ENCODE assay signal across 21 mouse cellular contexts in the genomic region with DNA sequence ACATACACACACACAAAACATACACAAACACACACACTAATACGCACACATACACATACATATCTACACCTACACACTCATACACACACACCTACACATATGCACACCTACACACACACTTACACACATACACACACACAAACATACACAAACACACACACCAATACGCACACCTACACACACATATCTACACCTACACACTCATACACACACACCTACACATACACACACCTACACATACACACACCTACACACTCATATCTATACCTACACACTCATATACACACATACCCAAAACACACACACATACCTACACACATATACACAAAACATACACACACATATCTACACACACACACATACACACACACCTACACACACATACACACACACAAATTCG.
DNase-seq lines count a peak whose midpoint lies in the region; ATAC-seq lines count a peak whose summit lies in the region.
"Had no signal": no experiment of that assay in that cellular context is flagged by ENCODE, and none has a peak within 500 bp of the region (broad histone marks: within the 10 kb centered on the region; RNA-seq: fewer than 3 reads in every experiment).

No protein-coding gene starts in this region.

- 0 out of 2 replicates have a peak, but pooled peaks cover 5% of the 10 kb centered on the region for H3K4me1 ChIP-seq in forebrain, embryonic 15.5 days
- H3K4me1 ChIP-seq in forebrain, embryonic 14.5 days (ENCODE audit: control insufficient read depth, insufficient read depth, low read length): no peaks in the 10 kb centered on the region
- H3K4me1 ChIP-seq in hindbrain, embryonic 15.5 days (replicated peaks): no peaks in the 10 kb centered on the region
- H3K4me1 ChIP-seq in hindbrain, embryonic 14.5 days (replicated peaks; ENCODE audit: control insufficient read depth, insufficient read depth, low read length): no peaks in the 10 kb centered on the region
- H3K4me1 ChIP-seq in midbrain, embryonic 11.5 days (ENCODE audit: control insufficient read depth, insufficient read depth, low read length): no peaks in the 10 kb centered on the region
- no peaks in the 10 kb centered on the region for H3K4me1 ChIP-seq in midbrain, embryonic 13.5 days (replicated peaks)
- 0 out of 2 replicates have a peak, but pooled peaks cover 11% of the 10 kb centered on the region for H3K4me1 ChIP-seq in embryonic facial prominence, embryonic 13.5 days
- H3K4me1 ChIP-seq: forebrain, embryonic 10.5 days; hindbrain, embryonic 10.5 days had no signal

- no peaks in the 10 kb centered on the region for H3K36me3 ChIP-seq in forebrain, embryonic 15.5 days
- H3K36me3 ChIP-seq in forebrain, embryonic 14.5 days (ENCODE audit: control insufficient read depth, insufficient read depth, low read length): no peaks in the 10 kb centered on the region
- no peaks in the 10 kb centered on the region for H3K36me3 ChIP-seq in hindbrain, embryonic 15.5 days
- H3K36me3 ChIP-seq in hindbrain, embryonic 14.5 days (replicated peaks; ENCODE audit: control insufficient read depth, insufficient read depth): no peaks in the 10 kb centered on the region
- no peaks in the 10 kb centered on the region for H3K36me3 ChIP-seq in midbrain, embryonic 11.5 days (ENCODE audit: control insufficient read depth, insufficient read depth, low read length)
- H3K36me3 ChIP-seq in midbrain, embryonic 13.5 days: no peaks in the 10 kb centered on the region
- H3K36me3 ChIP-seq in embryonic facial prominence, embryonic 13.5 days: no peaks in the 10 kb centered on the region
- H3K36me3 ChIP-seq: forebrain, embryonic 10.5 days; heart, embryonic 15.5 days; hindbrain, embryonic 10.5 days had no signal

- whole genome bisulfite sequencing in forebrain, embryonic 15.5 days: 75% methylated on average over 3 of the region's 3 CpGs
- 75% methylated on average over 3 of the region's 3 CpGs for WGBS in forebrain, embryonic 14.5 days
- 67% methylated on average over 3 of the region's 3 CpGs for WGBS in hindbrain, embryonic 15.5 days
- 87% methylated on average over 3 of the region's 3 CpGs for WGBS in hindbrain, embryonic 14.5 days
- 71% methylated on average over 3 of the region's 3 CpGs for WGBS in midbrain, embryonic 11.5 days
- WGBS in midbrain, embryonic 13.5 days: 76% methylated on average over 3 of the region's 3 CpGs
- 70% methylated on average over 3 of the region's 3 CpGs for WGBS in embryonic facial prominence, embryonic 13.5 days

- 0 out of 2 replicates have a peak, but pooled peaks have one; percentile 29 for ATAC-seq in forebrain, embryonic 15.5 days (replicated peaks)
- ATAC-seq in forebrain, embryonic 14.5 days: no peak
- 0 out of 2 replicates have a peak, but pooled peaks have one; percentile 23 for ATAC-seq in hindbrain, embryonic 15.5 days (ENCODE audit: low FRiP score, low read depth)
- ATAC-seq in hindbrain, embryonic 14.5 days (ENCODE audit: low FRiP score): no peak
- ATAC-seq in midbrain, embryonic 11.5 days (ENCODE audit: low FRiP score): no peak
- ATAC-seq in midbrain, embryonic 13.5 days: no peak
- ATAC-seq in embryonic facial prominence, embryonic 13.5 days (ENCODE audit: insufficient number of reproducible peaks, insufficient read depth, low FRiP score, low TSS enrichment, low read depth): peak; percentile 32; the same call in 1 of the 2 replicates
- no peak for ATAC-seq in inflammation-experienced regulatory T-cells, adult 6 months
- ATAC-seq: forebrain, embryonic 16.5 days; hindbrain, embryonic 16.5 days had no signal

- H3K4me2 ChIP-seq in forebrain, embryonic 15.5 days (replicated peaks): no peak overlapping the region
- no peak overlapping the region for H3K4me2 ChIP-seq in forebrain, embryonic 14.5 days (ENCODE audit: low read length)
- H3K4me2 ChIP-seq in hindbrain, embryonic 15.5 days: no peak overlapping the region
- H3K4me2 ChIP-seq in hindbrain, embryonic 14.5 days (replicated peaks): no peak overlapping the region
- no peak overlapping the region for H3K4me2 ChIP-seq in midbrain, embryonic 11.5 days
- H3K4me2 ChIP-seq in midbrain, embryonic 13.5 days (replicated peaks): no peak overlapping the region
- H3K4me2 ChIP-seq in embryonic facial prominence, embryonic 13.5 days: no peak overlapping the region
- H3K4me2 ChIP-seq: heart, embryonic 15.5 days had no signal

- no peak overlapping the region for H3K27ac ChIP-seq in forebrain, embryonic 15.5 days (replicated peaks)
- H3K27ac ChIP-seq in forebrain, embryonic 14.5 days (ENCODE audit: low read depth, low read length): no peak overlapping the region
- H3K27ac ChIP-seq in hindbrain, embryonic 15.5 days (replicated peaks): no peak overlapping the region
- H3K27ac ChIP-seq in hindbrain, embryonic 14.5 days: no peak overlapping the region
- H3K27ac ChIP-seq in midbrain, embryonic 11.5 days (ENCODE audit: low read depth, low read length): no peak overlapping the region
- H3K27ac ChIP-seq in midbrain, embryonic 13.5 days: no peak overlapping the region
- no peak overlapping the region for H3K27ac ChIP-seq in embryonic facial prominence, embryonic 13.5 days
- H3K27ac ChIP-seq: forebrain, embryonic 10.5 days; heart, embryonic 15.5 days; hindbrain, embryonic 10.5 days had no signal

- H3K9me3 ChIP-seq in forebrain, embryonic 15.5 days: no peaks in the 10 kb centered on the region
- H3K9me3 ChIP-seq in forebrain, embryonic 14.5 days (replicated peaks; ENCODE audit: control insufficient read depth, low read length): no peaks in the 10 kb centered on the region
- H3K9me3 ChIP-seq in hindbrain, embryonic 15.5 days: no peaks in the 10 kb centered on the region
- H3K9me3 ChIP-seq in hindbrain, embryonic 14.5 days (ENCODE audit: control insufficient read depth, low read length): no peaks in the 10 kb centered on the region
- no peaks in the 10 kb centered on the region for H3K9me3 ChIP-seq in midbrain, embryonic 11.5 days (ENCODE audit: control insufficient read depth, low read length)
- H3K9me3 ChIP-seq in midbrain, embryonic 13.5 days: no peaks in the 10 kb centered on the region
- no peaks in the 10 kb centered on the region for H3K9me3 ChIP-seq in embryonic facial prominence, embryonic 13.5 days
- H3K9me3 ChIP-seq: forebrain, embryonic 10.5 days; heart, embryonic 15.5 days; hindbrain, embryonic 10.5 days had no signal

- H3K4me3 ChIP-seq in forebrain, embryonic 15.5 days: no peak overlapping the region
- H3K4me3 ChIP-seq in forebrain, embryonic 14.5 days (ENCODE audit: low read depth, low read length): no peak overlapping the region
- H3K4me3 ChIP-seq in hindbrain, embryonic 15.5 days: no peak overlapping the region
- H3K4me3 ChIP-seq in hindbrain, embryonic 14.5 days (replicated peaks; ENCODE audit: low read length): no peak overlapping the region
- H3K4me3 ChIP-seq in midbrain, embryonic 11.5 days (ENCODE audit: low read depth, low read length): no peak overlapping the region
- no peak overlapping the region for H3K4me3 ChIP-seq in midbrain, embryonic 13.5 days (replicated peaks)
- no peak overlapping the region for H3K4me3 ChIP-seq in embryonic facial prominence, embryonic 13.5 days
- H3K4me3 ChIP-seq: erythroblast, embryonic 14.5 days; forebrain, embryonic 10.5 days; heart, embryonic 15.5 days; hindbrain, embryonic 10.5 days had no signal

- H3K27me3 ChIP-seq in forebrain, embryonic 15.5 days: no peaks in the 10 kb centered on the region
- no peaks in the 10 kb centered on the region for H3K27me3 ChIP-seq in forebrain, embryonic 14.5 days (replicated peaks; ENCODE audit: control insufficient read depth, insufficient read depth, low read length)
- H3K27me3 ChIP-seq in hindbrain, embryonic 15.5 days: no peaks in the 10 kb centered on the region
- H3K27me3 ChIP-seq in hindbrain, embryonic 14.5 days (ENCODE audit: control insufficient read depth, insufficient read depth, low read length): no peaks in the 10 kb centered on the region
- H3K27me3 ChIP-seq in midbrain, embryonic 11.5 days (ENCODE audit: control insufficient read depth, insufficient read depth, low read length): no peaks in the 10 kb centered on the region
- H3K27me3 ChIP-seq in midbrain, embryonic 13.5 days: no peaks in the 10 kb centered on the region
- H3K27me3 ChIP-seq in embryonic facial prominence, embryonic 13.5 days: no peaks in the 10 kb centered on the region
- H3K27me3 ChIP-seq: heart, embryonic 15.5 days had no signal

- H3K9ac ChIP-seq in forebrain, embryonic 15.5 days (replicated peaks): no peak overlapping the region
- no peak overlapping the region for H3K9ac ChIP-seq in forebrain, embryonic 14.5 days (ENCODE audit: low read length)
- H3K9ac ChIP-seq in hindbrain, embryonic 15.5 days: no peak overlapping the region
- no peak overlapping the region for H3K9ac ChIP-seq in hindbrain, embryonic 14.5 days
- H3K9ac ChIP-seq in midbrain, embryonic 11.5 days (ENCODE audit: low read length): no peak overlapping the region
- H3K9ac ChIP-seq in midbrain, embryonic 13.5 days (replicated peaks): no peak overlapping the region
- H3K9ac ChIP-seq in embryonic facial prominence, embryonic 13.5 days: no peak overlapping the region
- H3K9ac ChIP-seq: heart, embryonic 15.5 days had no signal

- DNase-seq in forebrain, embryonic 14.5 days (ENCODE audit: low spot score): no peak
- no peak for DNase-seq in hindbrain, embryonic 14.5 days (ENCODE audit: low spot score)
- peak; percentile 12 for DNase-seq in midbrain, embryonic 11.5 days (ENCODE audit: low spot score, missing footprints)
- DNase-seq: adrenal gland, postnatal 10 days; cerebellum, adult 11 months; cerebellum, adult 8-10 months; cerebellum, postnatal 14 days; embryo, embryonic 11 days; gastrocnemius, postnatal 10 days; heart, postnatal 14 days had no signal

Comparison
In these comparisons a context has a peak if more than half of its experiments do, and no peak if none do; other contexts are left out.
1. ATAC-seq: peak in forebrain, embryonic 15.5 days (single experiment), hindbrain, embryonic 15.5 days (single experiment) and embryonic facial prominence, embryonic 13.5 days (single experiment); none in forebrain, embryonic 14.5 days (single experiment), hindbrain, embryonic 14.5 days (single experiment), midbrain, embryonic 11.5 days (single experiment), midbrain, embryonic 13.5 days (single experiment) and inflammation-experienced regulatory T-cells, adult 6 months (single experiment).